Mouse (Mus musculus): Measurements from ENCODE around the gene Ppp1cc.

- TF ChIP-seq CTCF (IDR thresholded peaks at IDR 0.05; ENCODE audit: low read depth, low read length) (no peak), POLR2A (IDR thresholded peaks at IDR 0.05; ENCODE audit: insufficient read depth, low read length) (no peak), EP300 (IDR thresholded peaks at IDR 0.05; ENCODE audit: insufficient read depth, low read depth, low read length) (peak; percentile 94)
Observed at GRCm38 (mm10) chr5:122149259-122149658, 8.8 kb upstream of the Ppp1cc start.
